Mouse (Mus musculus): ENCODE data around the gene Rnf207. TPM values are rescaled to one million over a fixed set of nuclear protein-coding genes. Genes with fewer than 3 reads are reported as not detected.

Rnf207 gene
- total and polyA plus RNA-seq, 2 experiments from 2014 or later, result 109 to 226 TPM

- H3K9ac ChIP-seq (replicated peaks; ENCODE audit: low read depth, low read length), result peak overlapping the region; percentile 92
- no peak overlapping the region for H3K27ac ChIP-seq (ENCODE audit: low read depth)
- no peaks in the 10 kb centered on the region for H3K9me3 ChIP-seq (replicated peaks; ENCODE audit: control insufficient read depth, low read length)
- H3K36me3 ChIP-seq (replicated peaks; ENCODE audit: control insufficient read depth, insufficient read depth, low read length), result peaks cover 30% of the 10 kb centered on the region
- no peak for ATAC-seq (ENCODE audit: insufficient read depth, low read depth)
- H3K4me2 ChIP-seq (ENCODE audit: low read depth, low read length), result peak overlapping the region; percentile 87
- peaks cover 12% of the 10 kb centered on the region for H3K4me1 ChIP-seq (ENCODE audit: control insufficient read depth, insufficient read depth)
- 2% methylated on average over 11 of the region's 11 CpGs for WGBS
- no peaks in the 10 kb centered on the region for H3K27me3 ChIP-seq (ENCODE audit: control insufficient read depth, insufficient read depth, low read length)
- no peak for DNase-seq (ENCODE audit: low spot score)
- no peak for TF ChIP-seq EP300 (IDR thresholded peaks at IDR 0.05; ENCODE audit: low read depth)
- peak overlapping the region; percentile 96 for H3K4me3 ChIP-seq (ENCODE audit: low read depth, low read length)
Observed at GRCm38 (mm10) chr4:152326543-152326942, 7.8 kb upstream of the Rnf207 start.

GRCm38 (mm10) chr4:152325574-152326411 lies 7.0 kb upstream of the Rnf207 start, which contains the start of gene Rpl22:
Gene Rpl22, plus strand, starts transcription at chr4:152325742.
- DNase-seq (ENCODE audit: low spot score), result peak; percentile 99
- under 1% methylated on average over 68 of the region's 70 CpGs for WGBS

DNA sequence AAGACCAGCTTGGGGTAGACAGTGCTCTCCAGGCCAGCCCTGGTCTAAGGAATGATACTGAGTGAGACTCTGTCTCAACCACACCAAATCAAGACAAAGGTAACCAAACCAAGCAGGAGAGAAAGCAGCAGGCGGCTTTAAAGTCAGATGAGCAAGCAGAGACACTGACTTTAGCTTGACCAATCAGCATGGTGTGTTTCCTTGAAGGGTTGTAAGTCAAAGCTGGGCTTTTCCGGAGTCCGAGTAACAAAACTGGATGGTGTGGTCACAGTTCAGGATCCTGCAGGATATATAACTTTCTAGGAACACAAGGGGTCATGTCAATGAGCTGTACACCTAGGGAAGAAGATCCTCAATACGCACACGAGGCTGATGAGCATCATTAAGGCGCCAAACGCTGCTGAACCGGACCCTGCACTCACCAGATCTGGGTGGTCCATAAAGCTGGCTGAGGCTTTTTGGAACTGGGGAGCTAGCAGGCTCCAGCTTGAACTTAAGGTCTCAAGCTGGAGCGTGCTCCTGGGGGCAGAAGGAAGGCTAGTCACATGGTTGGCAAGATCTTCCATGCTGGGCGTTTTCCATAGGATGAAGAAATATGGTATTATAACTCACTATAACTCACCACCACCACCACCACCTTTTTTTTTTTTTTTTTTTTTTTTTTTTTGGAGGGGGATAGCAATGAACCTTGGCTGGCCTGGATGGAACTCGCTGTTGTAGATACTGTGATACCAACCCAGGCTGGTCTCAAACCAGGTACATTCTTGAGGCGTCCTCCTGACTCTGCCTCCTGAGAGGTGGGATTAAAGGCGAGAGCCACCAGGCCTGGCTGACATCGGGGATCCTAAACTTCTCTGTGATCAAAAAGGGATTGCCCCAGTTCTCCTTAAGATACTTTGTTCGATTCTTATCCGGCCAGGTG lies 6.1 kb upstream of the Rnf207 start:
- peak; percentile 17; the same call in 1 of the 2 replicates for ATAC-seq (ENCODE audit: insufficient read depth, low read depth)

More at GRCm38 (mm10) chr4:152325574-152326411, 7.0 kb upstream of the Rnf207 start, which contains the start of gene Rpl22:
- Histone ChIP-seq H3K36me3 (replicated peaks; ENCODE audit: control insufficient read depth, insufficient read depth, low read length) (peaks cover 23% of the 10 kb centered on the region), H3K4me1 (ENCODE audit: control insufficient read depth, insufficient read depth) (peaks cover 12% of the 10 kb centered on the region), H3K4me3 (ENCODE audit: low read depth, low read length) (peak within 1 kb of the TSS; percentile 96), H3K4me2 (ENCODE audit: low read depth, low read length) (peak within 1 kb of the TSS; percentile 87), H3K9me3 (replicated peaks; ENCODE audit: control insufficient read depth, low read length) (no peaks in the 10 kb centered on the region), H3K27ac (ENCODE audit: low read depth) (peak within 1 kb of the TSS; percentile 50), H3K27me3 (ENCODE audit: control insufficient read depth, insufficient read depth, low read length) (no peaks in the 10 kb centered on the region), H3K9ac (replicated peaks; ENCODE audit: low read depth, low read length) (peak within 1 kb of the TSS; percentile 92)
- peak; percentile 97 for ATAC-seq (ENCODE audit: insufficient read depth, low read depth)
- peak; percentile 67; the same call in 1 of the 2 replicates for TF ChIP-seq EP300 (IDR thresholded peaks at IDR 0.05; ENCODE audit: low read depth)
- TF ChIP-seq CTCF (IDR thresholded peaks at IDR 0.05; ENCODE audit: low read depth), result peak; percentile 39

GRCm38 (mm10) chr4:152321464-152321863 lies 2.7 kb upstream of the Rnf207 start:
- DNase-seq (ENCODE audit: low spot score), result no peak
- Histone ChIP-seq H3K9ac (replicated peaks; ENCODE audit: low read depth, low read length) (no peak overlapping the region; the same call in 1 of the 2 replicates), H3K4me2 (ENCODE audit: low read depth, low read length) (no peak overlapping the region), H3K27me3 (ENCODE audit: control insufficient read depth, insufficient read depth, low read length) (no peaks in the 10 kb centered on the region), H3K4me1 (ENCODE audit: control insufficient read depth, insufficient read depth) (peaks cover 5% of the 10 kb centered on the region), H3K4me3 (ENCODE audit: low read depth, low read length) (no peak overlapping the region), H3K36me3 (replicated peaks; ENCODE audit: control insufficient read depth, insufficient read depth, low read length) (no peaks in the 10 kb centered on the region), H3K27ac (ENCODE audit: low read depth) (no peak overlapping the region), H3K9me3 (replicated peaks; ENCODE audit: control insufficient read depth, low read length) (no peaks in the 10 kb centered on the region)
- no peak for ATAC-seq (ENCODE audit: insufficient read depth, low read depth)
- no peak for TF ChIP-seq CTCF (IDR thresholded peaks at IDR 0.05; ENCODE audit: low read depth)
- TF ChIP-seq EP300 (IDR thresholded peaks at IDR 0.05; ENCODE audit: low read depth), result no peak
- 62% methylated on average over 5 of the region's 5 CpGs for WGBS

More for the DNA sequence above, 6.1 kb upstream of the Rnf207 start:
- Histone ChIP-seq H3K4me1 (ENCODE audit: control insufficient read depth, insufficient read depth) (peaks cover 12% of the 10 kb centered on the region), H3K4me2 (ENCODE audit: low read depth, low read length) (peak overlapping the region; percentile 87), H3K27ac (ENCODE audit: low read depth) (0 out of 2 replicates have a peak overlapping the region, but pooled peaks have one; percentile 11), H3K4me3 (ENCODE audit: low read depth, low read length) (peak overlapping the region; percentile 96), H3K9me3 (replicated peaks; ENCODE audit: control insufficient read depth, low read length) (no peaks in the 10 kb centered on the region), H3K36me3 (replicated peaks; ENCODE audit: control insufficient read depth, insufficient read depth, low read length) (peaks cover 14% of the 10 kb centered on the region), H3K27me3 (ENCODE audit: control insufficient read depth, insufficient read depth, low read length) (no peaks in the 10 kb centered on the region), H3K9ac (replicated peaks; ENCODE audit: low read depth, low read length) (no peak overlapping the region)
- 49% methylated on average over 16 of the region's 16 CpGs for whole genome bisulfite sequencing
- no peak for TF ChIP-seq EP300 (IDR thresholded peaks at IDR 0.05; ENCODE audit: low read depth)
- no peak for TF ChIP-seq CTCF (IDR thresholded peaks at IDR 0.05; ENCODE audit: low read depth)
- DNase-seq (ENCODE audit: low spot score), result no peak

DNA sequence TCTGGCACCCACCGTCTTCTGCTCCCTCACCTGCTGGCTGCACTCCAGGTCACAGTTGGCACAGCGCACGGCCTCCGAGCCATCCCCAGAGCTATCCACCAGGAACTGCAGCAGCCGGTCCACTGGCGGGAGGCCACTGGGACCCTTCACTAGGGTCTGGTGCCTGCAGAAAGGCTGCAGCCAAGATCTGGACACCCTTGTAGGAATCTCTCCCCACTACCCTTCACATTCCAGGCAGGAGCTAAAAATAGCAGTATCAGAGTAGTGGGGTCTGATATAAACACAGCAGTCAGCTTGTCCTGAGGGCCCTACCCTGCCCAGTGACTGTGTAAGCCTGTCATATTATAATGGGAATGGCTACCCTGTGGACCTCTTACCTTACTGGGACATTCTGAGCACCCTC lies 1.2 kb downstream of the Rnf207 start:
- peak; percentile 78 for ATAC-seq (ENCODE audit: insufficient read depth, low read depth)
- Histone ChIP-seq H3K27ac (ENCODE audit: low read depth) (peak overlapping the region; percentile 99), H3K4me3 (ENCODE audit: low read depth, low read length) (peak overlapping the region; percentile 53), H3K9me3 (replicated peaks; ENCODE audit: control insufficient read depth, low read length) (no peaks in the 10 kb centered on the region), H3K4me2 (ENCODE audit: low read depth, low read length) (peak overlapping the region; percentile 76), H3K9ac (replicated peaks; ENCODE audit: low read depth, low read length) (peak overlapping the region; percentile 58), H3K27me3 (ENCODE audit: control insufficient read depth, insufficient read depth, low read length) (peaks cover 21% of the 10 kb centered on the region), H3K4me1 (ENCODE audit: control insufficient read depth, insufficient read depth) (peaks cover 26% of the 10 kb centered on the region; the same call in 1 of the 2 replicates), H3K36me3 (replicated peaks; ENCODE audit: control insufficient read depth, insufficient read depth, low read length) (no peaks in the 10 kb centered on the region)
- WGBS, result 40% methylated on average over 6 of the region's 6 CpGs
- TF ChIP-seq CTCF (IDR thresholded peaks at IDR 0.05; ENCODE audit: low read depth) (no peak), EP300 (IDR thresholded peaks at IDR 0.05; ENCODE audit: low read depth) (peak; percentile 76; the same call in 1 of the 2 replicates)
- peak; percentile 78 for DNase-seq (ENCODE audit: low spot score)
